Mouse (Mus musculus) CD8-positive naive resting alpha-beta T cell, adult 57 days (primary cell): ENCODE measurements around the gene Plbd1. TPM values are rescaled to one million over a fixed set of nuclear protein-coding genes. Genes with fewer than 3 reads are reported as not detected.

ENCODE experiments used
- total RNA-seq: library from RNA; stranded (reverse); gene quantifications from one replicate; pipeline ENCODE4 v1.2.4, GENCODE M21; 2023

Gene Plbd1
- 11.8 TPM for total RNA-seq

GRCm38 (mm10) chr6:136661706-136662016 lies at the start of gene Plbd1:
Plbd1 (minus strand) TSS chr6:136661928.

Other genes starting within 250 kb of the Plbd1 start
- gene E330021D16Rik, start 246.4 kb downstream of the Plbd1 start, total RNA-seq = not detected
- 306 TPM for gene Atf7ip, start 155.8 kb downstream of the Plbd1 start, total RNA-seq
- not detected for gene Gucy2c, start 119.8 kb upstream of the Plbd1 start, total RNA-seq
- 25.4 TPM for gene Hist4h4, start 142.5 kb upstream of the Plbd1 start, total RNA-seq
- 70.5 TPM for gene H2afj, start 146.3 kb upstream of the Plbd1 start, total RNA-seq
- gene BC049715, start 165.7 kb upstream of the Plbd1 start, total RNA-seq = 5.0 TPM
- gene Wbp11, start 166.3 kb upstream of the Plbd1 start, total RNA-seq = 182 TPM
- not detected for gene Smco3, start 173.5 kb upstream of the Plbd1 start, total RNA-seq
- gene Art4, start 195.8 kb upstream of the Plbd1 start, total RNA-seq = 9.0 TPM
- gene Mgp, start 213.9 kb upstream of the Plbd1 start, total RNA-seq = not detected